Mouse (Mus musculus) heart, adult 2 months (tissue): ENCODE results near the gene Mta3. TPM values are rescaled to one million over a fixed set of nuclear protein-coding genes. Genes with fewer than 3 reads are reported as not detected.

Experiments
- DNase-seq, 2 experiments: peaks; one replicate each; pipeline ENCODE4 v3.0.0; 2021
- H3K27ac ChIP-seq: fragments of 200-600 bp; 2 replicates; pipeline ENCODE4 v1.8.1; 2022
- H3K27me3 ChIP-seq: fragments of 200-500 bp; 2 replicates; pipeline ENCODE4 v1.6.1; 2012; ENCODE audit warnings: mild to moderate bottlenecking, low read length, inconsistent platforms, mixed read lengths; ENCODE audit not compliant: control insufficient read depth, insufficient read depth
- H3K36me3 ChIP-seq: fragments of 200-500 bp; 2 replicates; pipeline ENCODE4 v1.6.1; 2012; ENCODE audit warnings: low read length, inconsistent platforms; ENCODE audit not compliant: control insufficient read depth, insufficient read depth
- H3K4me1 ChIP-seq: fragments of 200-500 bp; 2 replicates; pipeline ENCODE4 v1.6.1; 2011; ENCODE audit warnings: low read length; ENCODE audit not compliant: control insufficient read depth, insufficient read depth
- H3K4me3 ChIP-seq: fragments of 200-600 bp; 2 replicates; pipeline ENCODE4 v1.8.1; 2022
- H3K79me2 ChIP-seq: fragments of 200-500 bp; replicated peaks from 2 replicates; pipeline ENCODE4 v1.6.1; 2012; ENCODE audit warnings: mild to moderate bottlenecking, inconsistent platforms, low read length, moderate library complexity, mixed read lengths; ENCODE audit not compliant: control insufficient read depth, insufficient read depth
- H3K9ac ChIP-seq: fragments of 200-500 bp; 2 replicates; pipeline ENCODE4 v1.6.1; 2012; ENCODE audit warnings: low read depth, mild to moderate bottlenecking, control low read depth, inconsistent platforms, low read length, mixed read lengths
- CTCF ChIP-seq: fragments of 200-600 bp; IDR thresholded peaks from 2 replicates; pipeline ENCODE4 v1.8.1; 2022; ENCODE audit warnings: antibody characterized with exemption, mild to moderate bottlenecking, moderate library complexity
- EP300 ChIP-seq: fragments of 200-500 bp; IDR thresholded peaks from 2 replicates; pipeline ENCODE4 v1.6.1; 2011; ENCODE audit warnings: low read depth, low read length, control low read depth; ENCODE audit not compliant: insufficient read depth
- POLR2A ChIP-seq: fragments of 200-500 bp; IDR thresholded peaks from 2 replicates; pipeline ENCODE4 v1.6.1; 2011; ENCODE audit warnings: mild to moderate bottlenecking, low read depth, low read length, control low read depth; ENCODE audit not compliant: insufficient read depth
- WGBS: fragments of 180-500 bp; shearing (Covaris S2); methylation state at CpG from one replicate; pipeline ENCODE4 v1.1.7; 2018; 5-methylcytosine and 5-hydroxymethylcytosine counted together
- intact Hi-C: fragments of 180-260 bp; cut with DNase I; formaldehyde crosslinking; loops from one replicate; pipeline ENCODE4 v1.15.1; 2025
- polyA plus RNA-seq: library from polyadenylated mRNA; depleted of rRNA; stranded (reverse); fragments of >200 nt; gene quantifications from 2 replicates; pipeline ENCODE4 v1.2.3, GENCODE M21; 2012
- total RNA-seq, 2 experiments: library from RNA; stranded (reverse); gene quantifications; 2 replicates each; pipeline ENCODE4 v1.2.3; 2021

Gene Mta3
- total and polyA plus RNA-seq, 3 experiments: 15.1 to 20.1 (median 17.5) TPM

- H3K79me2 ChIP-seq: no peaks in the 10 kb centered on the region
- no peak overlapping the region for H3K27ac ChIP-seq
- no peaks in the 10 kb centered on the region for H3K27me3 ChIP-seq
- TF ChIP-seq CTCF (no peak), EP300 (no peak), POLR2A (no peak)
- no peaks in the 10 kb centered on the region for H3K36me3 ChIP-seq
- intact Hi-C loops: no loop called here
- H3K4me1 ChIP-seq: 0 out of 2 replicates have a peak, but pooled peaks cover 2% of the 10 kb centered on the region
- DNase-seq: no peak
- no peak overlapping the region for H3K9ac ChIP-seq
- WGBS: 85% methylated on average over 7 of the region's 7 CpGs
- no peak overlapping the region for H3K4me3 ChIP-seq
Observed at GRCm38 (mm10) chr17:83816996-83817395, 111.0 kb downstream of the Mta3 start.

DNA sequence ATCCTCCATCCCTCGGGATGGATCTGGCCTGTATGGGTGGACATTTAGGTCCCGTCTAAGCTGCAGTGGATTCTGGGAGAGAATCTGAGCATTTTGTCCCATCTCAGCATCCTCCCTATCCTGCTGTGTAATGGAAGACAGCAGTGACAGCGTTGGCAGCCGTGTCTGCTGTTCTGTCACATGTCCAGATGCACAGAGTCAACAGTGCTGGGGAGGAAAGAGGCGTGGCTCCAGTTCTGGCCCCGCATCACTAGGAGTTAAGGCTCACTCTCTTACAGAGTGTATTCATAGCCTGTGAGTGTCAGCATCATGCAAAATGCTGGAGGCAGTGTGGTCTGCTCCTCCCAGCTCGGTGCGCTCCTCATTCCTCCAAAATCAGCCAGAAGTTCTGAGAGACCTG lies 113.5 kb downstream of the Mta3 start:
- Histone ChIP-seq H3K4me1 (0 out of 2 replicates have a peak, but pooled peaks cover 2% of the 10 kb centered on the region), H3K27ac (no peak overlapping the region), H3K79me2 (no peaks in the 10 kb centered on the region), H3K4me3 (no peak overlapping the region), H3K27me3 (no peaks in the 10 kb centered on the region), H3K36me3 (no peaks in the 10 kb centered on the region), H3K9ac (no peak overlapping the region)
- no peak for DNase-seq
- TF ChIP-seq POLR2A (no peak), EP300 (no peak), CTCF (no peak)
- 54% methylated on average over 8 of the region's 8 CpGs for WGBS
- intact Hi-C loops: no loop called here

GRCm38 (mm10) chr17:83820701-83821100 lies 114.7 kb downstream of the Mta3 start:
- H3K27me3 ChIP-seq: no peaks in the 10 kb centered on the region
- intact Hi-C loops: no loop called here
- no peak for DNase-seq
- TF ChIP-seq POLR2A (no peak), EP300 (no peak), CTCF (no peak)
- 0 out of 2 replicates have a peak, but pooled peaks cover 2% of the 10 kb centered on the region for H3K4me1 ChIP-seq
- H3K79me2 ChIP-seq: no peaks in the 10 kb centered on the region
- H3K4me3 ChIP-seq: no peak overlapping the region
- no peak overlapping the region for H3K27ac ChIP-seq
- H3K9ac ChIP-seq: no peak overlapping the region
- 69% methylated on average over 5 of the region's 5 CpGs for WGBS
- no peaks in the 10 kb centered on the region for H3K36me3 ChIP-seq

GRCm38 (mm10) chr17:83821876-83822275 lies 115.9 kb downstream of the Mta3 start:
- Histone ChIP-seq H3K36me3 (no peaks in the 10 kb centered on the region), H3K9ac (no peak overlapping the region), H3K27me3 (no peaks in the 10 kb centered on the region), H3K79me2 (no peaks in the 10 kb centered on the region), H3K27ac (no peak overlapping the region), H3K4me1 (0 out of 2 replicates have a peak, but pooled peaks cover 2% of the 10 kb centered on the region), H3K4me3 (no peak overlapping the region)
- DNase-seq: no peak
- no peak for TF ChIP-seq CTCF
- no peak for TF ChIP-seq EP300
- WGBS: 90% methylated on average over 3 of the region's 3 CpGs
- intact Hi-C loops: no loop called here

GRCm38 (mm10) chr17:83823835-83824234 lies 117.9 kb downstream of the Mta3 start:
- WGBS: 85% methylated on average over 7 of the region's 7 CpGs
- H3K9ac ChIP-seq: no peak overlapping the region
- no peak for DNase-seq
- no peak overlapping the region for H3K27ac ChIP-seq
- intact Hi-C loops: no loop called here
- H3K4me3 ChIP-seq: no peak overlapping the region
- H3K4me1 ChIP-seq: 0 out of 2 replicates have a peak, but pooled peaks cover 2% of the 10 kb centered on the region
- no peaks in the 10 kb centered on the region for H3K27me3 ChIP-seq
- H3K36me3 ChIP-seq: no peaks in the 10 kb centered on the region
- no peaks in the 10 kb centered on the region for H3K79me2 ChIP-seq
- TF ChIP-seq CTCF (no peak), POLR2A (no peak), EP300 (no peak)

DNA sequence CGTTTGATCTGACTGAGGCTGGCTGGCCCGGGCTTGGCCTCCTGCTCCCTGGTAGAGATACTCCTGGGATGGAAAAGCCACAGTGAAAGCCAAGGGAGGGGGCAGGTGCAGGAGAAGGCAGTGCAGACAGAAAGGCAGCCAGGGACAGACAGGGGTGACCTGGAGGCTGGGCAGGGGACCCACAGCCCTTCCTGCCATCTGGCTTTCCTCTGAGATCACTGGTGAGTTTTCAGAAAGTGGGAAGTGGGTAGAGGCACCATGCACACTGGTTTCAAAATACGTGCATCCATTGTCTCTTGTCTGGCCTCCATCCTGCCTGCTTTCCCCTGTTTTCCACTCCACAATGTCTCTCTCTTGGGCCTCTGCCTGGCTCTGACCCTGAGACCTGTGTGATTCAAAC lies 123.4 kb downstream of the Mta3 start:
- Histone ChIP-seq H3K4me3 (no peak overlapping the region), H3K9ac (no peak overlapping the region), H3K27ac (no peak overlapping the region), H3K4me1 (no peaks in the 10 kb centered on the region), H3K79me2 (no peaks in the 10 kb centered on the region), H3K27me3 (no peaks in the 10 kb centered on the region), H3K36me3 (no peaks in the 10 kb centered on the region)
- intact Hi-C loops: no loop called here
- 59% methylated on average over 3 of the region's 3 CpGs for WGBS
- DNase-seq: no peak
- no peak for TF ChIP-seq EP300
- TF ChIP-seq CTCF: no peak
- TF ChIP-seq POLR2A: no peak
